Mouse (Mus musculus): ENCODE measurements around the gene Uba3.
A peak's percentile ranks its signal among the peaks of the same experiment; 100 is the strongest.

Uba3 gene

GRCm38 (mm10) chr6:97205439-97205885 lies at the start of gene Uba3:
Uba3 (minus strand) TSS chr6:97205647.
- DNase-seq (ENCODE audit: low spot score) = peak; percentile 100

GRCm38 (mm10) chr6:97252711-97253221 lies 47.3 kb upstream of the Uba3 start, which contains the start of gene Lmod3:
Lmod3 (minus strand) TSS chr6:97252759.
- DNase-seq (ENCODE audit: low spot score) = peak; percentile 22

DNA sequence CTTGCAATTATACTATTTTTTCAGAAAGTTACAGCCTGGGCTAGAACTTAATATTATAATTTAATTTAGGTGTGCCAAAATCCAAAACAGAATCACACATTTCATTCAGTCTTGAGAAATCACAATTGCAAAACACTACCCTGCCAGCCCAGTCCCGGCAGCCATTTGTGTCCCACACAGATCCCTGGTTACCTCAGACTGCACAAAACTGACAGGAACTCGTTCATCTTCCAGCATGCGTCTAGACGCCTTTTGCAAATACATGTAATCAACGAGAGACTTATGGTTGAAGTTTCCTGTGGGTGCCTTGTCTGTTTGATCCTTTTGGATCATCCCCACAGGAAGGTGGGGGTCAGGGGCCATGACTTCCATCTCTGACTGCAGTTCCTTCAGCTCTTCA lies 46.6 kb upstream of the Uba3 start:
- DNase-seq (ENCODE audit: low spot score) = no peak

DNA sequence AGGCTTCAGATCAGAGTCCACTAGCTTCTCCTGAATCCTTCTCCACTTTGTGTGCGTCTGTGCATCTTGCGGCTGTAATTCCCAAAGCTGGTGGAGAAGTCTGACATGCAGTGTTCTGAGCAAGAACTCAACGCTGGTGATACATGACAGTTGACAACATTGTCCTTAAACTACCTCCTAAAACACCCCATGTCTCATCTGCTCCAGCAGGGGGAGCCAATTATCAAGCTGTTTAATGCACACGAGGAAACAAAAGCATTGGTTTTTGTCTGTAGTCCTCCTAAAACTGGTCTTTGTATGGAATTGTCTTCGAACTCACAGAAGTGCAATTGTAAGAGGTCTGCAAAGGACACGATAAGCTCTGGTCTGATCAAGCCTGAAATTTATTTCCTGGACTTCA lies 45.5 kb upstream of the Uba3 start:
- DNase-seq (ENCODE audit: low spot score) = peak; percentile 25

DNA sequence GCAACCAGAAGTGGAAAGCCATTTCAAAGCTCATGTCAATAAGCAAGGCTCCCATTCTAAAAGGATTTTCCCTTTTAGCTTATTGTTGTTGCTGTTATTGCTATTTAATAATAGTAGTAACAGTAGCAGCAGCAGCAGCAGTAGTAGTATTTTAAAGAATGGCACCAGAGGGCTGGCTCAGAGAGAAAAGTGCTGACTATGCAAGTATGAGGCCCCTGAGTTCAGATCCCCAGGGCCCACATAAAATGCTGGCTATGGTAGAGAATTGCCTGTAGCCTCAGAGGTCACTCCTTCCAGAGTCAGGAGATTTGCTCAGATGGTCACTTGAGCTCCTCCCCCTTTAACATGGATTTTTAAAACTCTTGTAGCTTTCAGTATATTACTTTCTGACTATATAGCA lies 39.8 kb upstream of the Uba3 start:
- DNase-seq (ENCODE audit: low spot score) = no peak

DNA sequence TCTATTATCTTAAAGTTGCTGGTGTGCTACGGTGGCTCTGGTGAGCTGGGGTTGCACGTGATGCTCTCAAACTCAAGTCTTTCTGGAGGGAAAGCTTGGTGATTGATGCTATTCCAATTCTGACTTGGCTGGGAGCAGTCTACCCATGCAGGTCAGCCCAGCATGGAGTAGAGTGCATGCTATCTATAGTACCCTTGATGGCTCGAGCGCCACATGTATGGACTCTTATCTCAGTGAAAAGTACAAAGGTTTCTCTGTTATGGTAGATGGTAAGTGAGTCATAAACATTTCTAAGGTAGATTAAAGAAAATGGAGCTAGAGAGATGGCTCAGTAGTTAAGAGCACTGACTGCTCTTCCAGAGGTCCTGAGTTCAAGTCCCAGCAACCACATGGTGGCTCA lies 37.1 kb upstream of the Uba3 start:
- DNase-seq (ENCODE audit: low spot score) = no peak

DNA sequence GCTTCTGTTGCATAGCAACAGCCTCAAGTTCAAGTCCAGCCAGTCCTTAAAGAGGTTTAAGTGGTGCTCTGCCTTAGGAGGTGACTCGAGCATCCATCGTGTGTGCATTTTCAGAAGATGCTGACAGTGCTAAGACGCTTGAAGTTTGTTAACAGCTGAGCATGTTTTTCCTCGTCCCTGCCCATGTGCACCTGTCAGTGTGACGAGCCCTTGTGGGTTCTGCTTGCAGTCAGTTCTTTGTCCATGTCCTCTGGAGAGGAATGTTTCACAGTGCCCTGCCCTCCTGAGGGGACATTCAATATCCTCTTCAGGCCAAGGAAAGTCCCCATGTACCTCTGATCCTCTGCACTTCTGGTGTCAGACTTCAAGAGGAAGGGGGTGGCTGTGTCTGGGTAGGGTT lies 34.6 kb upstream of the Uba3 start:
- no peak for DNase-seq (ENCODE audit: low spot score)

GRCm38 (mm10) chr6:97239360-97239759 lies 33.9 kb upstream of the Uba3 start:
- no peak for DNase-seq (ENCODE audit: low spot score)

DNA sequence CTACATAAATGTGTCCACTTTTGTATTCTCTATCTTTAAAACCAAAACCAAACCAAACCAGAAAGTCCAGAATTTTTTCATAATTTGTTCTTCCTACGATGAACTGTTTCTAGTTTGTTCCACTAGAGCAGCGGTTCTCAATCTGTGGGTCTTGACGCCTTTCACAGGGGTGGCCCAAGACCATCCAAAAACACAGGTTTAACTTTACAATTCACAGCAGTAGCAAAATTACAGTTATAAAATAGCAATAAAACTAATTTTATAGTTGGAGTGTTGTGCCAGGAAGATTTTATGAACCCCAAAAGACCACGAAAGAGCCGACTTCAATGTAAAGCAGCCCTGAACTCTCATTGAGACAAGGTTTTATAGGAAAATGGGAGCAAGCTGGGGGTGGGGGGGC lies 30.6 kb upstream of the Uba3 start:
- DNase-seq (ENCODE audit: low spot score) = no peak

DNA sequence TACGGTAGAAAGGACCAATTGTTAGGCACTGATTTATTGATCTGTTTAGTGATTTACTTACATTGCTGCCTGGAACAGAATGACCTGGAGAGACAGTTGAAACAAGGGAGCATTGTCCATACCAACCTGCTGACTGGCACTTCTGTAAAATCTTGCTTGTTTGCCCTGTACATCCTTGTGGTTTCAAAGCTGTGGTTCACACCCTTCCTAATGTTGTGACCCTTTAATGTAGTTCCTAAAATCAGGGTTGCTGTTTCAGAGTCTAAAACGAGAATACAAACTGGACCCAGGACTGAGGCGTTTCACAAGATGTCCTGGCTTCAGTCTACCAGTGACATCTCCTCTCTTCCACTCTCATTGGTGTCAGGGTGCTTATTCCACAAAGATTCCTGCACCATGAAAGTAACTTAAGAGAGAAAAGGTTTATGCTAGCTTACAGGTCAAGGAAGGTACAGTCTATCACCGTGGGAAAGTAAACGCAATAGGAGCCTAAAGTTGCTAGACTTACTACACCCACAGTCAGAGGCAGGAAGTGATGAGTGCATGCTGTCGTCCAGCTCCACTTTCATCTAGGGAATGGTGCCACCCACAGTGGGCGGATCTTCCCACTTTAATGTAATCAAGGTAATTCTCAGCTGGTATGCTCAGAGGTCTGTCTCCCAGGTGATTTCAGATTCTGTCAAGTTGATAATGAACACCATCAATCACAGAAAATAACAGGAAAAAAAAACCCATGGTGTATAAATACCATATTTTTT lies 29.6 kb upstream of the Uba3 start:
- no peak for DNase-seq (ENCODE audit: low spot score)

DNA sequence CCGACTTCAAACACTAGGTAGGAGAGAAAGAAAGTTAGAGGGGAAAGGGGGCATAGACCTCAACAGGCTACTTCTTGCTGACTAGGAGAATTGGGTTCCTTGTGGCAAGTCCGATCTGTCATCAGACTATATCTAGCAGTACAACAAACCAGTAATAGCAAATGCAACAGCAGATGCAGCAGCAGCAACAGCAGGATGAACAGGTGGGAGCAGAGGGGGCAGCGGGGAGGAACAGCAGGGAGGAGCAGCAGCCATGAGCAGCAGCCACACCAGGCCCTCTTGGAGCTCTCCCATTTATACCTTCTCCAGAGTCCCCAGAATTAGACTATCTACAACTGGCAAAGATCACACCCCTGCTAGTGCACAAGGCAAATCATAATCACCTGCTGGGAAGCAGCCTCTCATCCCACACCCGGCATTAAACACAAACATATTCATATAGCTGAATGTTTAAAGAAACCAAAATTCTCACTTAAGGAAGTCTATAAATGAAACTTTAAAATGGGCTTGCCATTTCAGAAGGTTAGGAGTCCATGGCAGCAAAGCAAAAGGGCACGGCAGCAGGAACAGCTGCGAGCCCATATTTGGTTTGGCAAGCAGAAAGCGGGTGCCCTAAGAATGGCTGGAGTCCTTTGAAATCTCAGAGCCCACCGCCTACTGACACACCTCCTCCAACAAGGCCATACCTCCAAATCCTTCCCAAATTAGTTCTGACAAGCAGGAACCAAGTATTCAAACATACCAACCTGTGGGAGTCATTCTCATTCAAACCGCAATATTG lies 21.8 kb upstream of the Uba3 start:
- DNase-seq (ENCODE audit: low spot score) = no peak

- no peak for DNase-seq (ENCODE audit: low spot score)
Measured at GRCm38 (mm10) chr6:97226083-97226491, 20.6 kb upstream of the Uba3 start.

GRCm38 (mm10) chr6:97224505-97224904 lies 19.1 kb upstream of the Uba3 start:
- DNase-seq (ENCODE audit: low spot score) = no peak

GRCm38 (mm10) chr6:97223566-97223965 lies 18.1 kb upstream of the Uba3 start:
- no peak for DNase-seq (ENCODE audit: low spot score)

DNA sequence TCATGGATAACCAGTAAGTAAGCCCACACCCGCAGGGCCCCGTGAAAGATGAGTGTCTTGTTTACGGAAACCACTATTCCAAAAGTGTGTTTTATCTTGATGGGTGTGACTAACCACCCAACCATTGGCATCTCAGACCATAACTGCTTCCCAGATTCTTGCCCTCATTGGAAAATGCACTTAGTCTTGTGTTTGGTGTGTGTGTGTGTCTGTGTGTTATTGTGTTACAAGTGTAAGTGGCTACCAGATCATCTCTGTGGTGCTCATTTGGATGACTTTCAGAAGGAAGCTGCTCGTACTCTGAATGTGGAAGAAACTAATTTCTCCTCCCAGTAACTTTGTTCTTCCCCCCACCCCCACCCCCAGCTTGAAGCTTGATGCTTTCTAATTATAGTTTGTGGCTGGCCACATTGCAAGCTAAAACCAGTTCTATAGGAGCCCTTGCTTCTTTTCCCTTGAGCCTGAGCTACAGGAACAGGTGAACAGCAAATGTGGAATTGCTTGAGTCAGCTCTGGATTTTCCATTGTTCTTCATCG lies 17.6 kb upstream of the Uba3 start:
- no peak for DNase-seq (ENCODE audit: low spot score)

DNA sequence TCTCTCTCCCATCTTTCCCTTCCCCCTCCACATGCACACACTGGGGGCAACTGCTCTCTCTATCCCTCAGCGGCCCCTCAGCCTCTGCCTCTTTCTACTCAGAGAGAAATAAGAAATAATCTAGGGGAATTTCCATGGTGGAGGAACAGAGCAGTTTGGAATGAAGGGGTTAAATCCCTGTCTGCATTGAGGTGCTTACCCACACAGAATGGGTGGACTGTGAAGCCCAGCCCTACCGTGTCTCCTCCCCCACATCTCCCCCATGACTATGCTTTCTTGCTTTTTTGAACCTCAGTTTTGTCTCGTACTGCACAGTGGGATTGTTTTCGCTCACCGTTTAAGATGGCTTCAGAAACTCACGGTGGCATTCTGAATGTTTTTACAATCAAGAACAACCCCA lies 16.9 kb upstream of the Uba3 start:
- DNase-seq (ENCODE audit: low spot score) = no peak

- DNase-seq (ENCODE audit: low spot score) = no peak
Measured at GRCm38 (mm10) chr6:97221205-97222025, 16.0 kb upstream of the Uba3 start.

DNA sequence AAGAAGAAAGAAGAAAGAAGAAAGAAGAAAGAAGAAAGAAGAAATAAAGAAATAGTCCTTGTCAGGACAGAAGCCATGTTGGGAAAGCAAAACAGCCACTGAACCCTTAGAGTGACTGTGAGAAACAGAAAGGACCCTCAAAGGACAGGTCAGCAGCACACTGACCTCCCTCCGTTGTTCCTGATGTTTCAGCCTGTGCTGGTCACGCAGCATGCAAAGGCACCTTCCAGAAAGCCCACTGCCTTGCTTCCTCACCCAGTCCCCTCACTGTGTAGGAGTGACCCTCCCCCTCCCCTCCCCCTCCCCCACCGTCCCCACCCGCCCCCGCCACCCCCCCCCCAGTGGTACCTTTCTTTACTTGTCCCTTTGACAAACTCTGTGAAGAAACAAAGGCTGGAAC lies 15.2 kb upstream of the Uba3 start:
- no peak for DNase-seq (ENCODE audit: low spot score)

- DNase-seq (ENCODE audit: low spot score) = no peak
Measured at GRCm38 (mm10) chr6:97216154-97216821, 10.8 kb upstream of the Uba3 start.

DNA sequence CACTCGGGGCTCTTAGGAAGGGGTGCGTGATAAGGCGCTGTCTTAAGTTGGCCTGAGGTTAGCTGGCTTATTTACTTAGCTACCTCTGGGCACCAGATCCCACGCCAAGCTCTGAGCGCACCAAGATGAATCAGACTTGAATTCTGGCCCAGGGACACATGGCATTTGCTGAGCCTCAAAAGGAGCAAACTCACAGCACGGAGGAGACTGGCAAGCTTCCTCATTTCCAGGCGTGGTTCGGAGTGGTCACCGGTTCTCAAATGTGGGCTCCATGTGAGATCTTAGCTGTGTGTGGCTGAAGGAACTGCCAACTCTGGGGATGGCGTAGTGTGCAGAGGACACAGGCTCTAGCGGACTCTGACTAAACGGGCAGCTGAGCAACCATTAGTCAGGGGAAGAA lies 6.5 kb upstream of the Uba3 start:
- no peak for DNase-seq (ENCODE audit: low spot score)

GRCm38 (mm10) chr6:97210962-97211601 lies 5.6 kb upstream of the Uba3 start:
- DNase-seq (ENCODE audit: low spot score) = peak; percentile 38

Measured in yolk sac, embryonic 10.5 days (tissue).